Mouse (Mus musculus): ENCODE data around the gene Fut4.

The Fut4 gene

DNA sequence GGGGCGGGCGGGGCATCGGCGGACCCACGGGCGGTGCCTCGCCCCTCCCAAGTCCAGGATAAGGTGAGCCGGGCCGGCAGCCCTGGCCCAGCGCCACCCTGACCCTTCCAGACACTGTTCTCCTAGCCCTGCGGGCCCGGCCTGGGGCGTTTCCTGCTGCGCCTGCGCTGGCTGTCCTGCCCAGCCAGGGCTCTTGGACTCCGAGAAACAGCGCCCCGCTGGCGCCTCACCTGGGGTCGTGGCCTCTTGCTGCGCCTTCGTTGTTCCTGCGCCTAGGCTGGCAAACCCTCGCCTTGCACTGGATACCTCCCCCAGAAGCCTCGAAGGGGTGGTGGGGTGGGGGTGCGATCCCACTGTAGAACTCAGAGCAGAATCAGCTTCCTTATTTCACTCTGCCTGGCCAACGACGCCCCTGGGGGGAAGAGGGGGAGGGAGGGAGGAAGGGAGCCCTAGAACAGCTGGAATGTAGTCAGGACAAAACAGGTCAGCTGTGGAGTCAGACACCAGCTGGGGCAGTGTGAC, at the start of gene Fut4:
Gene Fut4, minus strand, starts transcription at position 393 of the 522 bp plus-strand sequence.
- no peak for DNase-seq (ENCODE audit: low spot score)

GRCm38 (mm10) chr9:14787356-14787755, 35.2 kb upstream of the Fut4 start:
- no peak for DNase-seq (ENCODE audit: low spot score)

DNA sequence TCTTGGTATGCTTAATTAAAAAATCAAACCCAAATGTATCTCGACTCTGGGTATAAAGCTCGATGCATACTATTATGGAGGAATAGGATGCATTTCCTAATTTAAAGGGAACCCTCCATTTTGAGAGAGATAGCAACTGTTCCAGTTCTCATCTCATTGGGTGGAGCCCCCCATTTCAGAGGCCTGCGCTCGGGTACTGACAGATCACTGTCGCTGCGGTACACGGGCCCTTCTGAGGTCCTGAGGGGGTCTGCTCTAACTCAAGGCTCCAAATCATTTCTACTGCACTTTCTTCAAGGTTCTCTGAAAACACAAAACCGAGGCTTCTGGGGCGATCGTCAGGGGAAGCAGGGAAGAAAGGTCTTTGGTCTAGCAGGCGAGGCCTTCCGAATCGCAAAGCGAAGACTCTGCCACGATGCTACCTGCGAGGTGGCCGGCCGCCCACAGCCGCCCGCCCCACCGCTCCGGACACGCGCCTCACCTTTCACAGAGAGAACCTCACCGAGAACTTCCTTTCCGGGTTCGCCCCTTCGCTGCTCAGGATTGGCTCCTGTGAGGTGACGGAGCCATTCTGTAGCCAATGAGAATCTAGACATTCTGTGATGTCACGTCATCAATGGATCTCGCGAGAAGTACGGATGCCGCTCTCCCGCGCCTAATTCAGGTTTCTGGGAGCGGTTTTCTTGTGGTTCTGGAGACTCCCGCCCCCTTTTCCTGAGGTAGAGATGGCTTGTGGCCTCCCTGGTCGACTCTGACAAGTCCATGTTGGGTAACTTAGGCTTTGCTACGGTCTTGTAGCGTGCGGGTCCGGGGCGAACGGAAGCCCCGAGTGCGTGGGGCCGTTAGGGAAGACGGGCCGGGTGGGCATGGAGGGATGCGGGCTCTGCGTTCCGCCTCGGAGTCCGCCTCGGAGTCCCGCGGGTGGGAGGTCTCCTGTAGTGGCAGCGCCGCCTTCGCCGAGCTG, 32.1 kb upstream of the Fut4 start, which contains the start of the genes Mre11a and Ankrd49:
Gene Mre11a, plus strand, starts transcription at position 616 of the 964 bp plus-strand sequence.
Gene Ankrd49, minus strand, starts transcription at position 818 of the 964 bp plus-strand sequence.
- DNase-seq (ENCODE audit: low spot score) = peak; percentile 95

DNA sequence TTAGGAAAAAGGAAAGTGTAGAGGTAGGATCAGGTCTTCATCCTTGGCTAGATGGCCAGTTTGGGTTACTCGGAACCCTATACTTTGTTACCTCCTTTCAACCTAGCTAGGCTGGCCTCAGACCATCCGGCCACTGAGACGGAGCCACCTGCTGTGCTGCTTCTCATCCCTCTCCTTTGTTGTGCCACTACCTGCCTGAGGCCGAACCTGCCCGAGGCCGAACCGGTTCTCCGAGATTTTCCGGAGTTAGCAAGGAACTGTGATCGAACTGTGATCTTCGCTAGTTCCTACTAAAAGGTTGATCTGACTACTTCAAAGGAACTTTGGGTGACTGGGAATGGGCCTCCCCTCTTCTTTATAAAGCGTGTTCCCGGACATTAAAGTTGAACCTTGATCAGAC, 26.1 kb upstream of the Fut4 start:
- no peak for DNase-seq (ENCODE audit: low spot score)

GRCm38 (mm10) chr9:14773813-14774212, 21.6 kb upstream of the Fut4 start:
- no peak for DNase-seq (ENCODE audit: low spot score)

DNA sequence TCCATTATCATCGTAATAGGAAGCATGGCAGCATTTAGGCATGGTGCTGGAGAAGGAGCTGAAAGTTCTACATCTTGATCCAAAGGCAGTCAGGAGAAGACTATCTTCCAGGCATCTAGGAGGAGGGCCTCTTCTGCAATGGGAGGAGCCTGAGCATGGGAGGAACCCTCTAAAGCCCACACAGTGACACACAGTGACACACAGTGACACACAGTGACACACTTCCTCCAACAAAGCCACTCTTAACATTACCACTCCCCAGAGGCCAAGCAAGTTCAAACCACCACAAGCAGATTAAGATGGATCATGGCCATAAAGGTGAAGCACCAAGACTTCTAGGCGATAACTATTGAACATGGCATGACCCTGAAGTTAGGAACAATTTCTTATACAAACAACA, 19.9 kb upstream of the Fut4 start:
- no peak for DNase-seq (ENCODE audit: low spot score)

DNA sequence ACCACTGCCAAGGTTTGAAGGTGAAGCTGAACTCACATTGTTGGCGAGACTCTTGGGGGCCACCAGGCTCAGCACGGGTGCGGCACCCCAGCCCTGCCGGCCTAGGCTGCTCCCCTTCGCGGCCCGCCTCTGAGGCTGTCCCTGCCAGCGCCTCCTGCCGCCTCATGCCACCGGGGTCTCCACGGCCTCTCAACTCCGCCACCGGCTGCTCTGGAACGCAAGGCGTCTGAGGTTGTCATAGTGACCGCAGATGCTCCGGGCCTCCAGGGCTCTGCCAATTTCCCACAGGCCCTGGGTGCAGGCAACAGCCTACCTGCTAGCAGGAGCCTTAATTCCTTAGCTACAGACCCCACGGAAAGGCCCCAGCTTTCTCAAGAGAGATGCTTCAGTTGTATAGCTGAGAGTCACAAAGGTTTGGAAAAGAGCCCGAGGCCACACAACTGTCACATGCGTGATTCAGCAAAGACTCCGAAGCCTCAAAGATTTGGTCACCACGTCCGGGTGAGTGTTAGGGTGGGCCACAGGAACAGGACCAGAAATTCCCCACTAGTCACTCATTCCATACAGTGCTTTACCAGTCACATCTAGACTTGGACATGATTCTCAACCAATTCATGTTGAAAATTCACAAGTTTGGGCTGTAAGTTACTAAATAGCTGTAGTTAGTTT, 18.7 kb upstream of the Fut4 start, which contains the start of gene 1700012B09Rik:
Gene 1700012B09Rik, minus strand, starts transcription at position 228 of the 669 bp plus-strand sequence.
- DNase-seq (ENCODE audit: low spot score) = no peak

GRCm38 (mm10) chr9:14769811-14770210, 17.6 kb upstream of the Fut4 start:
- no peak for DNase-seq (ENCODE audit: low spot score)

DNA sequence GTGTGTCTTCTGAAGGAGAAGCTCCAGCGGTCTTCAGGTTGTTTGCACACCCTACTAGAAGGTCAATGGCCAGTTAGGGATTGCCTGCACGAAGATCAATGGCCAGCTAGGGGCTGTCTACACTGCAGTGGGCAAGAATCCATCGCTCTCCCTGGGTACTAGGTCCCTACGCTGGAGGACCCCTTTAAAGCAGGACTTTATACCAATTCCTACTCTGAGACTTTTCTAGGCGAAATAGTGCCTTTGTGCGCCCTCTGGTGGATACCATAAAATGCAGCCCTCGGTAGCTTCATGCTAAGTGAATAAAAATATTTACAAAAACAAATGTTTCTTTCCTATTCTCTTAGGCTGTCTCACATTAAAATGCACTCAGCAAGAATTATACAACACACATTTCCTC, 12.6 kb upstream of the Fut4 start:
- DNase-seq (ENCODE audit: low spot score) = peak; percentile 39

GRCm38 (mm10) chr9:14759261-14759660, 7.1 kb upstream of the Fut4 start:
- DNase-seq (ENCODE audit: low spot score) = no peak

DNA sequence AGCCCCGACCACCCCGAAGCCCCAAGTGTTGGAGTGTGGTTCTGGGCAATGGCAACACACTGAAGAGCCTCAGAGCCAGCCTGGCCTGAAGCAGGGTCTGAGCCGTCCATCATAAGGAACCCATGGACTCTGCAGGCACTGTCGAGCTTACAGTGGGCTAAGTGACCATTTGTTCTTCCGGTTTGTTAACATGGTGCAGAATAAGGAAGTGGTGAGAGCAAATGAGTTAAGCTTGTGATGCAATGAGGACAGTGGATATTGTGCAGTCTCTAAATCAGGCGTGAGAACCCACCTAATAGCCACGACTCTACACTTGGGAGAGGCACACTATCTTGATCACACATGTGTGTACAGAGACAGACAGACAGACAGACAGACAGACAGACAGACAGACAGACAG, 6.4 kb upstream of the Fut4 start:
- no peak for DNase-seq (ENCODE audit: low spot score)

DNA sequence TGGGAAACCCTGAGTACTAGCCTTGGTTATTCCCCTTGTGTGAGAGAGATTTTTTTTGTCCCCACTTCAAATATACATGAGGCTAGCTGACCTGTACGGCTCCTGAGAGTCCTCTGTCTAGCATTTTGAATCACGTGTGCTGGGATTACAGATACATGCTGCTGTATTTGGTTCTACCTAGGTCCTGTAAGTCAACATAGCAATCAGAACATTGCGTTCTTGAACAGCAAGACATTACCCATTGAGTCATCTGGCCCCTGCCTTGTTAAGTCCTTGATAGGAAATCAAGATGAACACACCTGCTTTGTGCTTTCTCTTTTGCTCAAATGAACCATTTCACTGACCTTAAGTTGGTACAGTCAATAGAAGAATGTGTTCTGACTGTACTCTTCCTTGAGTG, 2.3 kb upstream of the Fut4 start:
- no peak for DNase-seq (ENCODE audit: low spot score)

- DNase-seq (ENCODE audit: low spot score) = no peak
These were observed 1.8 kb upstream of the Fut4 start for GRCm38 (mm10) chr9:14753947-14754346.

- DNase-seq (ENCODE audit: low spot score) = no peak
These were observed 641 bp downstream of the Fut4 start for GRCm38 (mm10) chr9:14751503-14752000.

DNA sequence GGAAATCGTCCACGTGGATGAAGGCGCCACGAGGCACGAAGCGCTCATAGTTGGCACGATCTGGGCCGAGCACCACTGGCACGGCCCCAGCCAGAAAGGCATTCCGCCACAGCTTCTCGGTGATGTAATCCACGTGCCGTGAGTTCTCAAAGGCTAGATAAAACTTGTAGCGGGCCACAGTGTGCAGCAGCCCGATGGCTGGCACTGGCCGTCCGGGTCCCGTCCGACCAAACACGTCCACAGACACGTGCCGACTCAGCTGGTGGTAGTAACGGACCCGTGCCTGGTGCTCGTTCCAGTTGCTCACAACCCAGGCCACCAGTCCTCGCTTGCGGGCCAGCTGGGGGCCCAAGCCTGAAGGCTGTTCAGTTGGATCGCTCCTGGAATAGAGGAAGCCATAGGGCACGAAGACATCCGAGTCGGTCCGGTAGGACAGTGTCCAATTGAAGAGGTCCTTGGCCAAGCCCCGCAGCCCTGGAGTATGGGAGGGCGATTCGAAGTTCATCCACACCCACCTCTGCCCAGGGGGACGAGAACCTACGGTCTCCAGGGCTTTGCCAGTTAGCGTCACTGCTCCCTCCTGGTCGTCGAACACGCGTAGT, 1.2 kb downstream of the Fut4 start:
- DNase-seq (ENCODE audit: low spot score) = no peak

DNA sequence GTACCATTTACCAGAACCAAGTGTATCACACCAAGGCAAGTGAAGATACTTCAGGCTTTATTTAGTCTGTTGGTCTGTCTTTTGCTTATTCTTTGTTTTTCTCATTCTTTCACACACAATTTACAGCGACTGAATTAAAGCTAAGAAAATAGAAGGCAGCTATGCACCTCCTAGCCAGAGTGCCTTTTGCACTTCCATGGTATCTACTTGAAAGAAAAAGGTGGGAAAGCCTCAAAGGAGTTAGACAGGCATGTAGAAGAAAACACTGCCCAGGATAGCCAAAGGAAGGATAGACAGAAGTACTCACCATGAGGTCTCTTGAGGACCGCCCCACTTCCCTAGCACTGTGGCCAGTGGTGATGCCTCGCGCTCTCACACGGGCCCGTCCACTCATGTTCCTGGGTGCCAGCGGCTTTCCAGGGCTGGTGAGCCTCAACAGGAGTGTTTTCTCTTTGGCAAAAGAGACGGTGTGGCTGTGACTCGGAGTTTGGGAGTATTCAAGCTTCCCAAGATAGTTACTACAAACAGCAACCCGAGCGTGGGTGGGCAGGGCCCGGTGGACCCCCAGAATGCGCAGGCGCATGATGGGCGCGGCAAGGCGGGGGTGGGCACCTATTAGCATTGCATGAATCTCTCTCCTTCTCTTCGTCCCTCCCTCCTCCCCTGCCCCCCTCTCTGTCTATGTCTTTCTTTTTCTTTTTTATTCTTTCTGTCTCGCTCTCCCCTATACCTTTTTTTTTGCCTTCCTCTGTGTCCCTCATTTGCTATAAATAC, 11.9 kb downstream of the Fut4 start, which contains the start of gene Piwil4:
Gene Piwil4, minus strand, starts transcription at position 583 of the 774 bp plus-strand sequence.
- no peak for DNase-seq (ENCODE audit: low spot score)

- DNase-seq (ENCODE audit: low spot score) = no peak
These were observed 12.6 kb downstream of the Fut4 start for GRCm38 (mm10) chr9:14739498-14740150.

DNA sequence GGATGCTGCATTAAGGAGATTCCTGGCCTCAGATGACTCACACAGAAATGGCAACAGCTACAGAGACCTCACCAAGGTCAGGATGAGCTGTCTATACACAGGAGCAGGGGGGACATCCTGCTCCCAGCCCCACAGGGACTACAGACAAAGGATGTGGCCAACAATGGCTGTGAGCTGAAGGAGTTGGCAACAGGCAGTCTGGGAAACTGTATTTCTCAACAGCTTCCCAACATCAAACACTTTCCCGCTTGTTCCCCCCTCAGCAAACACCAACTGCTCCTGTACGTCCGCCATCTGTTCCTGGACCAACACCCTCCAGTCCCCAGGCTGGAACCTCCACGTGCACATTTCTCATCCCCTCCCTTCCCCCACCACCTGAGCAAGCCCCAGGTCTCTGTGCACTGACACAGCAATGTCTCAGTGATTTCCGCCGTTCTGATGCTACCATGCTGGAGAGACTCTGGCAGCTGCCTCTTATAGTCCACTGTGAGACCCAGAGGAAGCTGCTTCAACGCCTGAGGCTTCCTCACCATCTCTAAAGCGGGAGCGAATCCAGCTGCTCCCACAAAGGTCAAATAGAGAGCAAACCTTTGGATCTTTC, 21.2 kb downstream of the Fut4 start:
- DNase-seq (ENCODE audit: low spot score) = no peak

DNA sequence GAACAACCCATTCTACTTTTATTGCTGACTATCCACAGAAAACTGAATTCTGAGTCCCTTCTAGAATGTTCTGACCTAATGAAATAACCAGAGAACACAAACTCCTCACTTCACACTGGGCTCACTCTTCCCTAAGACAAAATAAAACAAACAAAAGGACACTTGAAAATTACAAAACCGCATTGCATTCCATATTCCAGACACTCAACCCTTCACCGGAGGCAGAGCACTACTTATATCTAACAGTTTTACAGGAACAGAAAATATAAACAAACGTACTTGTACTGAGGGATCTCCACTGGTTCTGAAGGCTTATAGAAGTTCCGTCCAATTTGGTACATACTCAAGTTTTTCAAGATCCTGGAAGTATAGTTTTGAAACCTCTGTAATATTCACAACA, 23.8 kb downstream of the Fut4 start:
- no peak for DNase-seq (ENCODE audit: low spot score)

- no peak for DNase-seq (ENCODE audit: low spot score)
These were observed 25.6 kb downstream of the Fut4 start for GRCm38 (mm10) chr9:14726629-14727028.

All from layer of hippocampus, adult 11-12 months (tissue).